20 mouse cellular contexts compared by ENCODE assay signal in the genomic region with DNA sequence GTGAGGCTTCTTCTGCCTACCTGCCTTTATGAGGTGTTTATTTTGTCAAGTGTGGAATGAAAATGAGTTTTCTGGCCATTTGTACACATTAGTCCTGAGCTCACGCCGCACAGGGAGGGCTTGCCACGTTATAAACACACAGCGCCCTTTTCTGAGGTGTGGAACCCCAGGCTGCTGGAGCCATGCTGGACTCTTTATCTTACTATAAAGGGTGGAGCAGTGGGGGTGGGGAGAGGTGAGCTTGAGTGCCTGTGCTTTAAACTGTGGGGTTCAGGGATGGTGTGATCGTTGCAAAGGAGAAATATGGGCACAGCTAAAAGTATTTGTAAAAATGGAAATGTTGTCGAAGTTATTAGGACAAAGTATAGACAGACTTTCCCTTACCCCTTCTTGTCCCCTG. TPM values are rescaled to one million over a fixed set of nuclear protein-coding genes. Genes with fewer than 3 reads are reported as not detected.
DNase-seq lines count a peak whose midpoint lies in the region; ATAC-seq lines count a peak whose summit lies in the region.
"Had no signal": no experiment of that assay in that cellular context is flagged by ENCODE, and none has a peak within 500 bp of the region (broad histone marks: within the 10 kb centered on the region; RNA-seq: fewer than 3 reads in every experiment).

No protein-coding gene starts in this region.

- 64% methylated on average over 6 of the region's 6 CpGs for WGBS in hindbrain, embryonic 12.5 days
- 69% methylated on average over 6 of the region's 6 CpGs for WGBS in hindbrain, embryonic 14.5 days
- WGBS in lung, embryonic 16.5 days: 30% methylated on average over 6 of the region's 6 CpGs
- WGBS in embryonic facial prominence, embryonic 12.5 days: 46% methylated on average over 6 of the region's 6 CpGs
- WGBS in limb, embryonic 10.5 days: 41% methylated on average over 6 of the region's 6 CpGs

- H3K36me3 ChIP-seq in hindbrain, embryonic 12.5 days: no peaks in the 10 kb centered on the region
- no peaks in the 10 kb centered on the region for H3K36me3 ChIP-seq in hindbrain, embryonic 14.5 days (replicated peaks; ENCODE audit: control insufficient read depth, insufficient read depth)
- no peaks in the 10 kb centered on the region for H3K36me3 ChIP-seq in lung, embryonic 16.5 days (ENCODE audit: control insufficient read depth, insufficient read depth, low read length)
- no peaks in the 10 kb centered on the region for H3K36me3 ChIP-seq in embryonic facial prominence, embryonic 12.5 days
- peaks cover 23% of the 10 kb centered on the region for H3K36me3 ChIP-seq in limb, embryonic 10.5 days
- H3K36me3 ChIP-seq: heart, embryonic 15.5 days had no signal

- no peak overlapping the region for H3K9ac ChIP-seq in hindbrain, embryonic 12.5 days
- H3K9ac ChIP-seq in hindbrain, embryonic 14.5 days: no peak overlapping the region
- H3K9ac ChIP-seq in lung, embryonic 16.5 days (ENCODE audit: low read length): peak overlapping the region; percentile 10; the same call in 1 of the 2 replicates
- H3K9ac ChIP-seq in embryonic facial prominence, embryonic 12.5 days: no peak overlapping the region
- H3K9ac ChIP-seq: forebrain, postnatal 0 days; heart, embryonic 15.5 days; midbrain, embryonic 13.5 days had no signal

- H3K4me1 ChIP-seq in hindbrain, embryonic 12.5 days: peaks cover 34% of the 10 kb centered on the region
- peaks cover 28% of the 10 kb centered on the region for H3K4me1 ChIP-seq in hindbrain, embryonic 14.5 days (replicated peaks; ENCODE audit: control insufficient read depth, insufficient read depth, low read length)
- H3K4me1 ChIP-seq in lung, embryonic 16.5 days (replicated peaks; ENCODE audit: control insufficient read depth, insufficient read depth, low read length): peaks cover 6% of the 10 kb centered on the region
- peaks cover 44% of the 10 kb centered on the region for H3K4me1 ChIP-seq in embryonic facial prominence, embryonic 12.5 days
- H3K4me1 ChIP-seq in limb, embryonic 10.5 days: peaks cover 69% of the 10 kb centered on the region

- no peaks in the 10 kb centered on the region for H3K27me3 ChIP-seq in hindbrain, embryonic 12.5 days
- H3K27me3 ChIP-seq in hindbrain, embryonic 14.5 days (ENCODE audit: control insufficient read depth, insufficient read depth, low read length): no peaks in the 10 kb centered on the region
- H3K27me3 ChIP-seq in lung, embryonic 16.5 days (ENCODE audit: control insufficient read depth, insufficient read depth, low read depth, low read length): no peaks in the 10 kb centered on the region
- H3K27me3 ChIP-seq in embryonic facial prominence, embryonic 12.5 days: no peaks in the 10 kb centered on the region
- H3K27me3 ChIP-seq in limb, embryonic 10.5 days (ENCODE audit: low read depth, poor library complexity, severe bottlenecking): no peaks in the 10 kb centered on the region
- H3K27me3 ChIP-seq: heart, embryonic 15.5 days; midbrain, embryonic 13.5 days had no signal

- H3K4me2 ChIP-seq in hindbrain, embryonic 12.5 days (replicated peaks): no peak overlapping the region
- no peak overlapping the region for H3K4me2 ChIP-seq in hindbrain, embryonic 14.5 days (replicated peaks)
- H3K4me2 ChIP-seq in lung, embryonic 16.5 days (ENCODE audit: low read depth, low read length): peak overlapping the region; percentile 28; the same call in 1 of the 2 replicates
- H3K4me2 ChIP-seq in embryonic facial prominence, embryonic 12.5 days (replicated peaks): no peak overlapping the region
- H3K4me2 ChIP-seq: heart, embryonic 15.5 days; midbrain, embryonic 13.5 days had no signal

- H3K4me3 ChIP-seq in hindbrain, embryonic 12.5 days: no peak overlapping the region
- no peak overlapping the region for H3K4me3 ChIP-seq in hindbrain, embryonic 14.5 days (replicated peaks; ENCODE audit: low read length)
- H3K4me3 ChIP-seq in lung, embryonic 16.5 days (ENCODE audit: low read length): no peak overlapping the region
- H3K4me3 ChIP-seq in embryonic facial prominence, embryonic 12.5 days: no peak overlapping the region
- no peak overlapping the region for H3K4me3 ChIP-seq in limb, embryonic 10.5 days
- H3K4me3 ChIP-seq: gastrocnemius, adult 2 months; heart, embryonic 15.5 days; midbrain, embryonic 13.5 days; myocyte had no signal

- no peaks in the 10 kb centered on the region for H3K9me3 ChIP-seq in hindbrain, embryonic 12.5 days (replicated peaks)
- no peaks in the 10 kb centered on the region for H3K9me3 ChIP-seq in hindbrain, embryonic 14.5 days (ENCODE audit: control insufficient read depth, low read length)
- H3K9me3 ChIP-seq in lung, embryonic 16.5 days (ENCODE audit: control insufficient read depth, low read length): no peaks in the 10 kb centered on the region
- no peaks in the 10 kb centered on the region for H3K9me3 ChIP-seq in embryonic facial prominence, embryonic 12.5 days
- H3K9me3 ChIP-seq in limb, embryonic 10.5 days (replicated peaks): no peaks in the 10 kb centered on the region
- H3K9me3 ChIP-seq: heart, embryonic 15.5 days; midbrain, embryonic 13.5 days had no signal

- H3K27ac ChIP-seq in hindbrain, embryonic 12.5 days: peak overlapping the region; percentile 30; the same call in 1 of the 2 replicates
- no peak overlapping the region for H3K27ac ChIP-seq in hindbrain, embryonic 14.5 days
- peak overlapping the region; percentile 16; the same call in 1 of the 2 replicates for H3K27ac ChIP-seq in lung, embryonic 16.5 days (ENCODE audit: low read length)
- peak overlapping the region; percentile 73 for H3K27ac ChIP-seq in embryonic facial prominence, embryonic 12.5 days
- H3K27ac ChIP-seq in limb, embryonic 10.5 days: peak overlapping the region; percentile 53; the same call in 1 of the 2 replicates
- H3K27ac ChIP-seq: gastrocnemius, adult 2 months; heart, embryonic 15.5 days; midbrain, embryonic 13.5 days had no signal

- no peak for ATAC-seq in hindbrain, embryonic 12.5 days (ENCODE audit: low FRiP score)
- no peak for ATAC-seq in hindbrain, embryonic 14.5 days (ENCODE audit: low FRiP score)
- ATAC-seq in lung, embryonic 16.5 days (ENCODE audit: low read depth): peak; percentile 24
- ATAC-seq in embryonic facial prominence, embryonic 12.5 days (ENCODE audit: insufficient number of reproducible peaks, insufficient read depth, low FRiP score, low TSS enrichment): no peak
- ATAC-seq: forebrain, postnatal 0 days; inflammation-experienced regulatory T-cells, adult 6 months; midbrain, embryonic 13.5 days had no signal

- no peak for DNase-seq in hindbrain, embryonic 14.5 days (ENCODE audit: low spot score)
- no peak for DNase-seq in lung, postnatal 14 days
- DNase-seq in limb, embryonic 10.5 days (ENCODE audit: low spot score): no peak
- no peak for DNase-seq in adrenal gland, adult 2 months
- no peak for DNase-seq in gastrocnemius, adult 18-20 months (ENCODE audit: low spot score)
- DNase-seq: adrenal gland, postnatal 10 days; forebrain, postnatal 0 days; gastrocnemius, adult 2 months; lung, adult 2 months; right cerebral cortex, postnatal 14 days; spleen, adult 18-20 months; thymus, adult 2 months had no signal

RNA-seq across cellular contexts. Expression of a gene that starts 18.4 kb away (rescaled TPM):
- polyA plus RNA-seq in hindbrain, embryonic 12.5 days (2016; fragmentation: Nextera tagmentation; extraction: Ambion mirVana): 84.2 and 98.3 TPM in 2 replicates
- polyA plus RNA-seq in hindbrain, embryonic 14.5 days (2014; fragmentation: Nextera tagmentation; extraction: Ambion mirVana): 138 and 149 TPM in 2 replicates
- 23.1 and 28.8 TPM in 2 replicates for polyA plus RNA-seq in lung, embryonic 16.5 days (2015; fragmentation: Nextera tagmentation; extraction: Ambion mirVana)
- polyA plus RNA-seq in embryonic facial prominence, embryonic 12.5 days (2016; fragmentation: Nextera tagmentation; extraction: Ambion mirVana): 136 and 142 TPM in 2 replicates
- 64.3 and 106 TPM in 2 replicates for polyA plus RNA-seq in limb, embryonic 10.5 days (2016; fragmentation: Nextera tagmentation; extraction: Ambion mirVana)
- total RNA-seq in adrenal gland, adult 2 months (2021): 10 to 100 TPM; 28.3 to 29.9 TPM
- 20.6 and 23.0 TPM in 2 replicates for polyA plus RNA-seq in adrenal gland, adult 2 months (2012; rRNA removed)
- total RNA-seq in gastrocnemius, adult 18-20 months (2021): 1 to 10 TPM; 4.6 to 7.4 TPM
- total RNA-seq: neutrophil, adult 5-6 weeks had no signal
- polyA plus RNA-seq: myocyte had no signal
